Mouse (Mus musculus) embryonic facial prominence, embryonic 13.5 days (tissue): Measurements from ENCODE around the gene Fam71f2. TPM values are rescaled to one million over a fixed set of nuclear protein-coding genes. Genes with fewer than 3 reads are reported as not detected.
A peak's percentile ranks its signal among the peaks of the same experiment; 100 is the strongest.

Experiments
- ATAC-seq: fragments of 200-750 bp; cut with Nextera tagmentation; 2 replicates; pipeline ENCODE4 v1.8.0; 2017; ENCODE audit warnings: low read depth; ENCODE audit not compliant: insufficient number of reproducible peaks, insufficient read depth, low FRiP score, low TSS enrichment
- H3K27ac ChIP-seq: fragments of 300-500 bp; sonication (generic); 2 replicates; pipeline ENCODE4 v1.5.1; 2015; ENCODE audit warnings: moderate library complexity, mild to moderate bottlenecking, inconsistent platforms
- H3K27me3 ChIP-seq: fragments of 300-500 bp; sonication (generic); 2 replicates; pipeline ENCODE4 v1.6.1; 2015; ENCODE audit warnings: mild to moderate bottlenecking, inconsistent platforms
- H3K36me3 ChIP-seq: fragments of 300-500 bp; sonication (generic); 2 replicates; pipeline ENCODE4 v1.6.1; 2015; ENCODE audit warnings: mild to moderate bottlenecking, inconsistent platforms
- H3K4me1 ChIP-seq: fragments of 300-500 bp; sonication (generic); 2 replicates; pipeline ENCODE4 v1.6.1; 2015; ENCODE audit warnings: inconsistent platforms
- H3K4me2 ChIP-seq: fragments of 300-500 bp; sonication (generic); 2 replicates; pipeline ENCODE4 v1.6.1; 2015; ENCODE audit warnings: moderate library complexity, mild to moderate bottlenecking, inconsistent platforms
- H3K4me3 ChIP-seq: fragments of 300-500 bp; sonication (generic); 2 replicates; pipeline ENCODE4 v1.5.1; 2015; ENCODE audit warnings: mild to moderate bottlenecking, inconsistent platforms
- H3K9ac ChIP-seq: fragments of 300-500 bp; sonication (generic); 2 replicates; pipeline ENCODE4 v1.6.1; 2015; ENCODE audit warnings: mild to moderate bottlenecking, inconsistent platforms
- H3K9me3 ChIP-seq: fragments of 300-500 bp; sonication (generic); 2 replicates; pipeline ENCODE4 v1.6.1; 2016; ENCODE audit warnings: inconsistent platforms
- WGBS: fragments of 180-500 bp; shearing (Covaris S2); methylation state at CpG from one replicate; pipeline ENCODE4 v1.1.7; 2015; ENCODE audit warnings: mixed read lengths; 5-methylcytosine and 5-hydroxymethylcytosine counted together
- polyA plus RNA-seq: library from polyadenylated mRNA; unstranded; fragments of >200 nt; fragmentation: Nextera tagmentation; extraction: Ambion mirVana; gene quantifications from 2 replicates; pipeline ENCODE4 v1.2.1, GENCODE M21; 2015

The Fam71f2 gene
- polyA plus RNA-seq, 1 experiment from 2014 or later: 0.55 TPM

- H3K27me3 ChIP-seq: no peaks in the 10 kb centered on the region
- H3K4me2 ChIP-seq: no peak overlapping the region
- 0 out of 2 replicates have a peak, but pooled peaks cover under 1% of the 10 kb centered on the region for H3K36me3 ChIP-seq
- ATAC-seq: no peak
- H3K9ac ChIP-seq: no peak overlapping the region
- H3K27ac ChIP-seq: no peak overlapping the region
- WGBS: 32% methylated on average over 7 of the region's 7 CpGs
- H3K4me1 ChIP-seq: no peaks in the 10 kb centered on the region
- H3K4me3 ChIP-seq: no peak overlapping the region
- no peaks in the 10 kb centered on the region for H3K9me3 ChIP-seq
These were observed 1.3 kb downstream of the Fam71f2 start for GRCm38 (mm10) chr6:29280671-29281070.

- H3K36me3 ChIP-seq: no peaks in the 10 kb centered on the region
- no peak for ATAC-seq
- no peaks in the 10 kb centered on the region for H3K4me1 ChIP-seq
- H3K27ac ChIP-seq: no peak overlapping the region
- peaks cover 3% of the 10 kb centered on the region for H3K27me3 ChIP-seq
- H3K4me2 ChIP-seq: no peak overlapping the region
- H3K9ac ChIP-seq: no peak overlapping the region
- H3K9me3 ChIP-seq: no peaks in the 10 kb centered on the region
- H3K4me3 ChIP-seq: no peak overlapping the region
- 69% methylated on average over 7 of the region's 7 CpGs for WGBS
These were observed 7.5 kb downstream of the Fam71f2 start for GRCm38 (mm10) chr6:29286870-29287269.

- no peak for ATAC-seq
These were observed 8.1 kb downstream of the Fam71f2 start for GRCm38 (mm10) chr6:29287481-29287880.

GRCm38 (mm10) chr6:29287944-29288343 lies 8.6 kb downstream of the Fam71f2 start:
- no peaks in the 10 kb centered on the region for H3K36me3 ChIP-seq
- H3K27me3 ChIP-seq: peaks cover 3% of the 10 kb centered on the region
- 73% methylated on average over 5 of the region's 5 CpGs for WGBS

More at GRCm38 (mm10) chr6:29287481-29287880, 8.1 kb downstream of the Fam71f2 start:
- H3K36me3 ChIP-seq: no peaks in the 10 kb centered on the region
- no peaks in the 10 kb centered on the region for H3K9me3 ChIP-seq
- peak overlapping the region; percentile 6; the same call in 1 of the 2 replicates for H3K9ac ChIP-seq
- no peak overlapping the region for H3K4me2 ChIP-seq
- no peaks in the 10 kb centered on the region for H3K4me1 ChIP-seq
- WGBS: 31% methylated on average over 6 of the region's 6 CpGs
- no peak overlapping the region for H3K4me3 ChIP-seq
- H3K27me3 ChIP-seq: peaks cover 3% of the 10 kb centered on the region
- H3K27ac ChIP-seq: no peak overlapping the region

GRCm38 (mm10) chr6:29288651-29289050 lies 9.3 kb downstream of the Fam71f2 start:
- H3K36me3 ChIP-seq: no peaks in the 10 kb centered on the region
- H3K27me3 ChIP-seq: peaks cover 3% of the 10 kb centered on the region
- H3K4me3 ChIP-seq: no peak overlapping the region
- H3K27ac ChIP-seq: no peak overlapping the region
- no peak overlapping the region for H3K4me2 ChIP-seq
- H3K4me1 ChIP-seq: no peaks in the 10 kb centered on the region
- no peaks in the 10 kb centered on the region for H3K9me3 ChIP-seq
- H3K9ac ChIP-seq: no peak overlapping the region
- 63% methylated on average over 6 of the region's 6 CpGs for WGBS
- no peak for ATAC-seq

More at GRCm38 (mm10) chr6:29287944-29288343, 8.6 kb downstream of the Fam71f2 start:
- H3K4me1 ChIP-seq: no peaks in the 10 kb centered on the region
- no peak for ATAC-seq
- no peaks in the 10 kb centered on the region for H3K9me3 ChIP-seq
- no peak overlapping the region for H3K4me2 ChIP-seq
- H3K4me3 ChIP-seq: no peak overlapping the region
- no peak overlapping the region for H3K27ac ChIP-seq
- H3K9ac ChIP-seq: no peak overlapping the region

- H3K9me3 ChIP-seq: no peaks in the 10 kb centered on the region
- 59% methylated on average over 2 of the region's 2 CpGs for WGBS
- 0 out of 2 replicates have a peak, but pooled peaks cover 11% of the 10 kb centered on the region for H3K4me1 ChIP-seq
- H3K9ac ChIP-seq: no peak overlapping the region
- no peak overlapping the region for H3K27ac ChIP-seq
- no peak for ATAC-seq
- H3K4me3 ChIP-seq: no peak overlapping the region
- H3K36me3 ChIP-seq: no peaks in the 10 kb centered on the region
- H3K4me2 ChIP-seq: no peak overlapping the region
- H3K27me3 ChIP-seq: no peaks in the 10 kb centered on the region
These were observed 19.7 kb downstream of the Fam71f2 start for GRCm38 (mm10) chr6:29299112-29299511.

GRCm38 (mm10) chr6:29303251-29303650 lies 23.9 kb downstream of the Fam71f2 start:
- Histone ChIP-seq H3K27ac (no peak overlapping the region), H3K4me1 (0 out of 2 replicates have a peak, but pooled peaks cover 11% of the 10 kb centered on the region), H3K9me3 (peaks cover 2% of the 10 kb centered on the region; the same call in 1 of the 2 replicates), H3K27me3 (no peaks in the 10 kb centered on the region), H3K9ac (no peak overlapping the region), H3K4me2 (no peak overlapping the region), H3K4me3 (no peak overlapping the region), H3K36me3 (no peaks in the 10 kb centered on the region)
- ATAC-seq: no peak

- Histone ChIP-seq H3K9ac (no peak overlapping the region), H3K9me3 (peaks cover 2% of the 10 kb centered on the region; the same call in 1 of the 2 replicates), H3K4me3 (no peak overlapping the region), H3K36me3 (no peaks in the 10 kb centered on the region), H3K4me2 (no peak overlapping the region), H3K27ac (no peak overlapping the region), H3K27me3 (no peaks in the 10 kb centered on the region), H3K4me1 (0 out of 2 replicates have a peak, but pooled peaks cover 11% of the 10 kb centered on the region)
- ATAC-seq: no peak
- WGBS: 49% methylated on average over 5 of the region's 5 CpGs
These were observed 24.3 kb downstream of the Fam71f2 start for GRCm38 (mm10) chr6:29303726-29304125.

GRCm38 (mm10) chr6:29305462-29305861 lies 26.1 kb downstream of the Fam71f2 start:
- no peak overlapping the region for H3K27ac ChIP-seq
- 0 out of 2 replicates have a peak, but pooled peaks cover 11% of the 10 kb centered on the region for H3K4me1 ChIP-seq
- 89% methylated on average over 4 of the region's 4 CpGs for WGBS
- no peaks in the 10 kb centered on the region for H3K27me3 ChIP-seq
- H3K9me3 ChIP-seq: peaks cover 2% of the 10 kb centered on the region; the same call in 1 of the 2 replicates
- no peaks in the 10 kb centered on the region for H3K36me3 ChIP-seq
- no peak overlapping the region for H3K4me3 ChIP-seq
- no peak overlapping the region for H3K9ac ChIP-seq
- no peak overlapping the region for H3K4me2 ChIP-seq
- no peak for ATAC-seq

- ATAC-seq: no peak
- no peak overlapping the region for H3K4me2 ChIP-seq
- no peak overlapping the region for H3K27ac ChIP-seq
These were observed 29.6 kb downstream of the Fam71f2 start for GRCm38 (mm10) chr6:29308846-29309605.

GRCm38 (mm10) chr6:29313690-29314202 lies 34.4 kb downstream of the Fam71f2 start:
- Histone ChIP-seq H3K27me3 (no peaks in the 10 kb centered on the region), H3K9ac (no peak overlapping the region), H3K4me3 (no peak overlapping the region), H3K9me3 (no peaks in the 10 kb centered on the region), H3K4me2 (no peak overlapping the region), H3K4me1 (peaks cover under 1% of the 10 kb centered on the region; the same call in 1 of the 2 replicates), H3K27ac (no peak overlapping the region), H3K36me3 (no peaks in the 10 kb centered on the region)
- WGBS: 63% methylated on average over 14 of the region's 14 CpGs
- no peak for ATAC-seq

More at GRCm38 (mm10) chr6:29308846-29309605, 29.6 kb downstream of the Fam71f2 start:
- peaks cover 2% of the 10 kb centered on the region; the same call in 1 of the 2 replicates for H3K9me3 ChIP-seq
- H3K9ac ChIP-seq: no peak overlapping the region
- H3K36me3 ChIP-seq: no peaks in the 10 kb centered on the region
- 86% methylated on average over 16 of the region's 16 CpGs for WGBS
- no peaks in the 10 kb centered on the region for H3K4me1 ChIP-seq
- no peak overlapping the region for H3K4me3 ChIP-seq
- no peaks in the 10 kb centered on the region for H3K27me3 ChIP-seq

GRCm38 (mm10) chr6:29317286-29317685 lies 37.9 kb downstream of the Fam71f2 start:
- WGBS: 56% methylated on average over 2 of the region's 2 CpGs
- H3K9me3 ChIP-seq: no peaks in the 10 kb centered on the region
- H3K4me1 ChIP-seq: peaks cover 3% of the 10 kb centered on the region; the same call in 1 of the 2 replicates
- no peak for ATAC-seq
- H3K27ac ChIP-seq: no peak overlapping the region
- no peaks in the 10 kb centered on the region for H3K36me3 ChIP-seq
- no peak overlapping the region for H3K9ac ChIP-seq
- H3K4me3 ChIP-seq: no peak overlapping the region
- no peak overlapping the region for H3K4me2 ChIP-seq
- no peaks in the 10 kb centered on the region for H3K27me3 ChIP-seq
